Mouse (Mus musculus) megakaryocyte, embryonic 14.5 days (primary cell): Measurements from ENCODE around the gene Abl1.

ENCODE experiments used
- FLI1 ChIP-seq: IDR thresholded peaks from 2 replicates; pipeline ENCODE4 v1.6.1; 2012; ENCODE audit warnings: low read length, inconsistent platforms, mixed read lengths
- GATA1 ChIP-seq: IDR thresholded peaks from 3 replicates; pipeline ENCODE4 v1.6.1; 2012; ENCODE audit warnings: mixed read lengths, low read length, inconsistent platforms, borderline replicate concordance

DNA sequence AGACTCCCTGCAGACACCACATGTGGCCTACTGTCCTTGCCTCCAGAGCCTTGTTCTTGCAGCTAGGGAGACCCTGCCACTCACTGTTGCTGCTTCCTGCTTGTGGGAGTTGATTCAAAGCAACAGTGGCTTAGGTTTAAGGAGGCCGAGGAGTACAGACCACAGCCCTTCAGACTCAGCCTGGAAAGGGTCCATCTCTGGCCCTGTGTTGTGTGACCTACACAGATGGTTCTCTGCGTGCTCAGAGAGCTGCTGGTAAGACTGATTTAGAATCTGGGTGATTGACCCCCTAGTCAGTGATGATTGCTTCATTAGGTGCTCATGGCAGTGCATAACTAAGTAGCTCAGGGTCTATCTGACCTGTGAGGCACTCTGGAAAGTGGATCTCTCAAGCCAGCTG lies 101.0 kb downstream of the Abl1 start:
- no peak for TF ChIP-seq GATA1
- TF ChIP-seq FLI1 = no peak
